Mouse (Mus musculus): ENCODE results near the gene Dhdh. TPM values are rescaled to one million over a fixed set of nuclear protein-coding genes. Genes with fewer than 3 reads are reported as not detected.

Gene Dhdh
- polyA plus RNA-seq, 1 experiment: 0.29 TPM

- TF ChIP-seq GATA1 (IDR thresholded peaks at IDR 0.05; ENCODE audit: low read length): no peak
Observed at GRCm38 (mm10) chr7:45487861-45488292, 728 bp downstream of the Dhdh start.

- TF ChIP-seq GATA1 (IDR thresholded peaks at IDR 0.05; ENCODE audit: low read length): no peak
Observed at GRCm38 (mm10) chr7:45486761-45487415, 1.7 kb downstream of the Dhdh start, which contains the start of gene Gm45808. Gene Gm45808 (minus strand): TSS chr7:45486811.

- peak; percentile 43 for TF ChIP-seq GATA1 (IDR thresholded peaks at IDR 0.05; ENCODE audit: low read length)
Observed at GRCm38 (mm10) chr7:45486158-45486557, 2.4 kb downstream of the Dhdh start.

- TF ChIP-seq GATA1 (IDR thresholded peaks at IDR 0.05; ENCODE audit: low read length): no peak
Observed at GRCm38 (mm10) chr7:45482166-45482565, 6.4 kb downstream of the Dhdh start.

GRCm38 (mm10) chr7:45481374-45481927, 7.2 kb downstream of the Dhdh start, which contains the start of gene Tulp2:
Gene Tulp2 (plus strand): TSS chr7:45481877.
- TF ChIP-seq GATA1 (IDR thresholded peaks at IDR 0.05; ENCODE audit: low read length): no peak

- no peak for TF ChIP-seq GATA1 (IDR thresholded peaks at IDR 0.05; ENCODE audit: low read length)
Observed at GRCm38 (mm10) chr7:45478774-45479173, 9.8 kb downstream of the Dhdh start.

GRCm38 (mm10) chr7:45477003-45477402, 11.6 kb downstream of the Dhdh start:
- TF ChIP-seq GATA1 (IDR thresholded peaks at IDR 0.05; ENCODE audit: low read length): no peak

GRCm38 (mm10) chr7:45476453-45476852, 12.2 kb downstream of the Dhdh start:
- no peak for TF ChIP-seq GATA1 (IDR thresholded peaks at IDR 0.05; ENCODE audit: low read length)

- TF ChIP-seq GATA1 (IDR thresholded peaks at IDR 0.05; ENCODE audit: low read length): no peak
Observed at GRCm38 (mm10) chr7:45475291-45475969, 13.2 kb downstream of the Dhdh start.

GRCm38 (mm10) chr7:45470869-45471268, 17.7 kb downstream of the Dhdh start:
- TF ChIP-seq GATA1 (IDR thresholded peaks at IDR 0.05; ENCODE audit: low read length): no peak

GRCm38 (mm10) chr7:45467090-45467670, 21.4 kb downstream of the Dhdh start:
- no peak for TF ChIP-seq GATA1 (IDR thresholded peaks at IDR 0.05; ENCODE audit: low read length)

GRCm38 (mm10) chr7:45466283-45467089, 22.1 kb downstream of the Dhdh start, which contains the start of gene Bax:
Gene Bax (minus strand): TSS chr7:45466898.
- TF ChIP-seq GATA1 (IDR thresholded peaks at IDR 0.05; ENCODE audit: low read length): no peak

- TF ChIP-seq GATA1 (IDR thresholded peaks at IDR 0.05; ENCODE audit: low read length): no peak
Observed at GRCm38 (mm10) chr7:45465549-45465948, 23.1 kb downstream of the Dhdh start.

- TF ChIP-seq GATA1 (IDR thresholded peaks at IDR 0.05; ENCODE audit: low read length): no peak
Observed at GRCm38 (mm10) chr7:45465112-45465511, 23.5 kb downstream of the Dhdh start.

Data from G1E-ER4 (cell line).